Mouse (Mus musculus) G1E-ER4 (cell line): ENCODE measurements around the gene Sh3rf3. TPM values are rescaled to one million over a fixed set of nuclear protein-coding genes. Genes with fewer than 3 reads are reported as not detected.

ENCODE experiments used
- GATA1 ChIP-seq: IDR thresholded peaks from one replicate; pipeline ENCODE4 v1.8.0; 2012; ENCODE audit warnings: low read length, inconsistent platforms
- polyA plus RNA-seq: library from polyadenylated mRNA; stranded (reverse); fragments of >175 nt; gene quantifications from 2 replicates; pipeline ENCODE4 v1.2.3, GENCODE M21; 2012

The Sh3rf3 gene
- polyA plus RNA-seq, 1 experiment = not detected

GRCm38 (mm10) chr10:58836391-58836790 is 23.2 kb downstream of the Sh3rf3 start:
- no peak for TF ChIP-seq GATA1

- TF ChIP-seq GATA1 = no peak
Measured at GRCm38 (mm10) chr10:58837504-58837903, 24.3 kb downstream of the Sh3rf3 start.

- no peak for TF ChIP-seq GATA1
Measured at GRCm38 (mm10) chr10:58841945-58842344, 28.8 kb downstream of the Sh3rf3 start.

GRCm38 (mm10) chr10:58843100-58843499 is 29.9 kb downstream of the Sh3rf3 start:
- no peak for TF ChIP-seq GATA1

GRCm38 (mm10) chr10:58848127-58848526 is 35.0 kb downstream of the Sh3rf3 start:
- TF ChIP-seq GATA1 = no peak

- TF ChIP-seq GATA1 = no peak
Measured at GRCm38 (mm10) chr10:58848536-58848935, 35.4 kb downstream of the Sh3rf3 start.

- TF ChIP-seq GATA1 = no peak
Measured at GRCm38 (mm10) chr10:58854548-58855198, 41.5 kb downstream of the Sh3rf3 start.

- TF ChIP-seq GATA1 = no peak
Measured at GRCm38 (mm10) chr10:58855199-58855751, 42.1 kb downstream of the Sh3rf3 start.

- no peak for TF ChIP-seq GATA1
Measured at GRCm38 (mm10) chr10:58855814-58856213, 42.7 kb downstream of the Sh3rf3 start.

GRCm38 (mm10) chr10:58856742-58857141 is 43.6 kb downstream of the Sh3rf3 start:
- TF ChIP-seq GATA1 = no peak

- no peak for TF ChIP-seq GATA1
Measured at GRCm38 (mm10) chr10:58864735-58865134, 51.6 kb downstream of the Sh3rf3 start.

GRCm38 (mm10) chr10:58867536-58867935 is 54.4 kb downstream of the Sh3rf3 start:
- no peak for TF ChIP-seq GATA1

GRCm38 (mm10) chr10:58869836-58870235 is 56.7 kb downstream of the Sh3rf3 start:
- TF ChIP-seq GATA1 = no peak

- no peak for TF ChIP-seq GATA1
Measured at GRCm38 (mm10) chr10:58871149-58871820, 58.1 kb downstream of the Sh3rf3 start.

- no peak for TF ChIP-seq GATA1
Measured at GRCm38 (mm10) chr10:58871821-58872577, 58.8 kb downstream of the Sh3rf3 start.

- no peak for TF ChIP-seq GATA1
Measured at GRCm38 (mm10) chr10:58877835-58878234, 64.7 kb downstream of the Sh3rf3 start.
